Mouse (Mus musculus) spleen, adult 2 months (tissue): ENCODE measurements around the gene 1700001L19Rik. TPM values are rescaled to one million over a fixed set of nuclear protein-coding genes. Genes with fewer than 3 reads are reported as not detected.

Source experiments
- DNase-seq, 2 experiments: peaks; one replicate each; pipeline versions ENCODE4 v3.0.0 to v3.0.0-alpha.2; 2012 to 2021; ENCODE audit warnings: low spot score in 2 of 2, low read depth in 1 of 2
- H3K27ac ChIP-seq: fragments of 200-500 bp; 2 replicates; pipeline ENCODE4 v1.5.1; 2012; ENCODE audit warnings: low read length, inconsistent platforms; ENCODE audit not compliant: insufficient read depth
- H3K27me3 ChIP-seq: fragments of 200-500 bp; 2 replicates; pipeline ENCODE4 v1.6.1; 2012; ENCODE audit warnings: mild to moderate bottlenecking, moderate library complexity, low read length, inconsistent platforms; ENCODE audit not compliant: control insufficient read depth, insufficient read depth
- H3K36me3 ChIP-seq: fragments of 200-500 bp; 2 replicates; pipeline ENCODE4 v1.6.1; 2012; ENCODE audit warnings: mild to moderate bottlenecking, low read length, inconsistent platforms; ENCODE audit not compliant: control insufficient read depth, insufficient read depth
- H3K4me1 ChIP-seq: fragments of 200-500 bp; 2 replicates; pipeline ENCODE4 v1.6.1; 2011; ENCODE audit warnings: inconsistent platforms; ENCODE audit not compliant: control insufficient read depth, insufficient read depth, insufficient read length
- H3K4me3 ChIP-seq: fragments of 200-500 bp; 2 replicates; pipeline ENCODE4 v1.5.1; 2011; ENCODE audit warnings: mild to moderate bottlenecking, inconsistent platforms; ENCODE audit not compliant: insufficient read depth, insufficient read length; ENCODE audit errors: extremely low read depth
- CTCF ChIP-seq: fragments of 200-500 bp; IDR thresholded peaks from 2 replicates; pipeline ENCODE4 v1.5.1; 2011; ENCODE audit warnings: mild to moderate bottlenecking, inconsistent platforms; ENCODE audit not compliant: insufficient read depth, insufficient read length, insufficient replicate concordance; ENCODE audit errors: extremely low read depth
- POLR2A ChIP-seq: fragments of 200-500 bp; IDR thresholded peaks from 2 replicates; pipeline ENCODE4 v1.6.1; 2011; ENCODE audit warnings: low read depth, low read length, inconsistent platforms
- WGBS: fragments of 180-500 bp; shearing (Covaris S2); methylation state at CpG from one replicate; pipeline ENCODE4 v1.1.7; 2018; 5-methylcytosine and 5-hydroxymethylcytosine counted together
- polyA plus RNA-seq: library from polyadenylated mRNA; depleted of rRNA; stranded (reverse); fragments of >200 nt; gene quantifications from 2 replicates; pipeline ENCODE4 v1.2.3, GENCODE M21; 2012

Gene 1700001L19Rik
- polyA plus RNA-seq, 1 experiment, result not detected

GRCm38 (mm10) chr13:68572966-68573913, 24.0 kb upstream of the 1700001L19Rik start:
- no peak for DNase-seq
- H3K27me3 ChIP-seq, result no peaks in the 10 kb centered on the region
- no peak for TF ChIP-seq POLR2A
- TF ChIP-seq CTCF, result no peak
- no peak overlapping the region for H3K27ac ChIP-seq
- WGBS, result 89% methylated on average over 10 of the region's 10 CpGs
- no peaks in the 10 kb centered on the region for H3K4me1 ChIP-seq
- peaks cover 20% of the 10 kb centered on the region for H3K36me3 ChIP-seq
- no peak overlapping the region for H3K4me3 ChIP-seq

GRCm38 (mm10) chr13:68574398-68574797, 22.8 kb upstream of the 1700001L19Rik start:
- no peaks in the 10 kb centered on the region for H3K4me1 ChIP-seq
- H3K4me3 ChIP-seq, result no peak overlapping the region
- peaks cover 17% of the 10 kb centered on the region for H3K36me3 ChIP-seq
- H3K27me3 ChIP-seq, result no peaks in the 10 kb centered on the region
- no peak overlapping the region for H3K27ac ChIP-seq
- WGBS, result 93% methylated on average over 4 of the region's 4 CpGs
- TF ChIP-seq CTCF (no peak), POLR2A (no peak)
- DNase-seq, result no peak

- no peaks in the 10 kb centered on the region for H3K27me3 ChIP-seq
- H3K4me1 ChIP-seq, result peaks cover 2% of the 10 kb centered on the region; the same call in 1 of the 2 replicates
- H3K27ac ChIP-seq, result no peak overlapping the region
- peaks cover 14% of the 10 kb centered on the region; the same call in 1 of the 2 replicates for H3K36me3 ChIP-seq
- TF ChIP-seq POLR2A, result no peak
- no peak for TF ChIP-seq CTCF
- WGBS, result 80% methylated on average over 7 of the region's 7 CpGs
- no peak for DNase-seq
- no peak overlapping the region for H3K4me3 ChIP-seq
Observed at GRCm38 (mm10) chr13:68577945-68578344, 19.3 kb upstream of the 1700001L19Rik start.

- H3K36me3 ChIP-seq, result peaks cover 9% of the 10 kb centered on the region
- peak overlapping the region; percentile 75 for H3K4me3 ChIP-seq
- H3K27me3 ChIP-seq, result no peaks in the 10 kb centered on the region
- H3K4me1 ChIP-seq, result peaks cover 2% of the 10 kb centered on the region; the same call in 1 of the 2 replicates
- TF ChIP-seq CTCF (no peak), POLR2A (no peak)
- no peak overlapping the region for H3K27ac ChIP-seq
- no peak for DNase-seq
- WGBS, result 23% methylated on average over 14 of the region's 14 CpGs
Observed at GRCm38 (mm10) chr13:68581086-68581740, 16.0 kb upstream of the 1700001L19Rik start.

GRCm38 (mm10) chr13:68581747-68582516, 15.3 kb upstream of the 1700001L19Rik start, which contains the start of the genes Mtrr and Fastkd3:
Gene Mtrr (minus strand): TSS chr13:68582149.
Gene Fastkd3 (plus strand): TSS chr13:68582234.
- H3K4me1 ChIP-seq, result peaks cover 2% of the 10 kb centered on the region; the same call in 1 of the 2 replicates
- no peaks in the 10 kb centered on the region for H3K27me3 ChIP-seq
- H3K36me3 ChIP-seq, result peaks cover 6% of the 10 kb centered on the region
- DNase-seq, result peak; percentile 75 to 93
- no peak; the same call in 1 of the 2 replicates for TF ChIP-seq POLR2A
- no peak for TF ChIP-seq CTCF
- peak within 1 kb of the TSS; percentile 75 for H3K4me3 ChIP-seq
- WGBS, result under 1% methylated on average over 81 of the region's 81 CpGs
- peak within 1 kb of the TSS; percentile 19 for H3K27ac ChIP-seq

GRCm38 (mm10) chr13:68582517-68582780, 14.8 kb upstream of the 1700001L19Rik start:
- under 1% methylated on average over 11 of the region's 11 CpGs for WGBS
- Histone ChIP-seq H3K36me3 (peaks cover 5% of the 10 kb centered on the region), H3K27me3 (no peaks in the 10 kb centered on the region), H3K27ac (peak overlapping the region; percentile 19; the same call in 1 of the 2 replicates), H3K4me1 (peaks cover 2% of the 10 kb centered on the region; the same call in 1 of the 2 replicates), H3K4me3 (peak overlapping the region; percentile 75)
- TF ChIP-seq POLR2A (no peak), CTCF (no peak)
- DNase-seq, result no peak
